Mouse (Mus musculus) v-Abl transformed pro-B cells (cell line): ENCODE measurements around the gene Ank3.

Source experiments
- in situ Hi-C, 2 experiments: fragments of 400-800 bp; cut with MboI; formaldehyde crosslinking; loops; one replicate each; pipeline ENCODE4 v1.15.1; 2025; ENCODE audit not compliant: unreplicated experiment in 2 of 2

Ank3 gene

GRCm38 (mm10) chr10:69785692-69786091 is 387.1 kb downstream of the Ank3 start:
- in situ Hi-C loops = no loop called here

DNA sequence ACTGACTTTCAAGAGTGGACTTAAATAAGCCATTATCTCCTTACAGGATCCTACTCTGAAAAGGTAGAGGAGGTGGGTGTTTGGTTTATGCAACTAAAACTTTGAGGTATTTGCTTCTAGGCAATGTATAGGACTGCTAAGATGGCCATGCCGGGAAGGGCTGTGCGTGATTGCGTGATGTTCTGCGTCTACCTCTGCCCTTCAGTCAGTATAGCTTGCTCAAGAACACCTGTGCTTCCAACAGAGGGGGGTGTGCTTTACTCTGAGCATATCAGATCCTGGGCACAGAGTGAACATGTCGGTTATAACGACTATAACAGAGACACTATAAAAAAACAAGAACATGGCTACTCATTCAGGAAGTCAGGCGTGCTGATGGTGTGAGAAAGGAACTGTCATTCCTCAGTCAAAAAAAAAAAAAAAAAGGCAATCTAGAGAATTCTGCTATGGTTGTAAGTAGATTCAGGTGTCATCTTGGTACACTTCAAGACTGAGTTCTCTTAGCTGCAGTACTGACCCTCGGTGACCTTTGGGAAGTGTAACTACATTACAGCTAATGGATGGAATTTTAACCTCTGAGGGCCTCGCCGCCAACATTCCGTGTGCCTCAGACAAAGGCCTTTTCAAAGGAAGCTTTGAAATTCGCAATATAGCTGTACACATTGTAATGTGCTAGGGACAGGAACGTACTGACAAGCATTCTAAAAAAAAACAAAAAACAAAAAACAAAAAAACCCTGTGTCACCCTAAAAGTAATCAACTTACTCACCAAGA is 387.8 kb downstream of the Ank3 start:
- in situ Hi-C loops = no loop called here

DNA sequence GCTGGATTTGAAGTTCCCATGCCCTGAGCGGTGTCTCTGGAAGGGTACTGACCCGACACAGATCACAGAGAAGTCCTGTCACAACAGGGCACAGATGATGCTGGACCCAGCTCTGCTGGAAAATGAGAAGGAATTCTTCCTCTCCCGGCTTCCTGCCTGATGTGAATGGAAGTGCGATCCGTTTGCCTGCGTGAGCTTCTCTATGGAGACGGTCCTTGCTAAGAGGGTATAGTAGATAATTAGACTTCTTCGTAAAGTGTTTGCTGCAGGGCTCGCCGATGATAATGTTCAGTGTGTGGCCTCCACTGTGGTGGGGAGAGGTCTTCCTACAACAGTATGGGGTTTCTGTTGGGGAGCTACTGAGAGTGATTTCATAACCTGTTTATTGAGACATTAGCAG is 388.8 kb downstream of the Ank3 start:
- in situ Hi-C loops = no loop called here

GRCm38 (mm10) chr10:69790606-69791005 is 392.0 kb downstream of the Ank3 start:
- in situ Hi-C loops = no loop called here

DNA sequence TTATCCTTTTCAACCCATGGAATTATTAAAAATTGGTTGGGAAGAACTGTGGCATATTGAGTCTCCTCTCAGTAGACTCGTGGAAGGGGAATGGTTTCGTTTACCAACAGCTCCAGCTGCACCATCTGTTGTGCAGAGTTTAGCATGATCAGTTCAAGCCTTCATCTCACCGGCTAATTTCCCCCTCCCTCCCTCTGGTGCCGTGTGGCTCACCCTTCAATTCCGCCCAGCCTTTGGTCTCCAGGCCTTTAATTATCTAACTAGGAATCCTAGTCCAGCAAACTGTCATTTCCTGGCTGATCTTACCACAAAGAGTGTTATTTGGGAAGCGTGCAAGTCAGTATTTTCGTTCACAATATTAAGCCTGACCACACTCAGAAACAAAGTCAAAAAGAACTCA is 393.4 kb downstream of the Ank3 start:
- in situ Hi-C loops = no loop called here

- in situ Hi-C loops = no loop called here
Measured at GRCm38 (mm10) chr10:69792400-69792799, 393.8 kb downstream of the Ank3 start.

- in situ Hi-C loops = no loop called here
Measured at GRCm38 (mm10) chr10:69793079-69793478, 394.5 kb downstream of the Ank3 start.

DNA sequence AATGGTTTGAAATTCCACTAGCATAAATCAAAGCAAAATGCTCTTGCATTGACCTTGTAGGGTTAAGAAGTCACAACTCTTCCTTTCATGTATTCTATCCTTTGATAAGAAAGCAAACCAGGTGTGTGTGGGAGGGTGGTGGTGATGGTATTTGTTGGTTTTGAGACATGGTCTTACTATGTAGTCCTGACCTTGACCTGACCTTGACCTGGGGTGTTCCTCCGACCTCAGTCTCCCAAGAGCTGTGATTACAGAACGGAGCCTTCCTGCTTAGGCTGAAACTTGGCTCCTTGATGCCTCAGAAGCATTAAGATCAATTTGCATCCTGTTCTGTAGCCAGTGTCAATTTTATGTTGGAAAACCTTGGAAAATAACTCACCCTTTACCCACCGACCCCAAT is 397.1 kb downstream of the Ank3 start:
- in situ Hi-C loops = no loop called here

GRCm38 (mm10) chr10:69796421-69796886 is 397.9 kb downstream of the Ank3 start:
- in situ Hi-C loops = no loop called here

DNA sequence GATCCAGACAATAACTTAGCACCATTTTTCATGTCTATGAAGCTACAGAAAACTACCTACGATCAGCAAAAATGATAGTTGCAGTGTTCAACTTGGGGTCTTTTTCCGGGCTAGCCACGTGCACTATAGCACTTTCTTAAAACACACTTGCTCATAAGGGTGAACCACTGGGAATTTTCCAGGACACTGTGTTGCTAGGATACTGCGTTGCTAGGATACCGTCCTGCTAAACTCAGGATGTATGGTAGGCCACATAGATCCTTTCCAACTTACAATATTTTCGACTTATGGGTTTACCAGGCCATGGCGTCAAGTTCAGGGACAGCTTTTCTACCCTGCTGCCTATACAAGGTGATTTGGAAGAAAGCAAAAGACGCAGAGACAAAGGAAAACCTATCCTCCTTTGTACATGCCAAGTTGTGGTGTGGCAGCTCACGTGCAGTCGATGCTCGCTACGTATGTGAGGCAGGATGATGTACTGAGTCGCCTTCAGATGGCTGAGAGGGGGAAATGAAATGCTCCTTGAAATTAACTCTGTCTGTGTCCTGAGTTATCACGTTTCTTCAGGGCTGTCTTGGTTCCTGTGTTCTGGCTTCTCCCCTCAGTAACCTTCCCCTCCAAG is 404.7 kb downstream of the Ank3 start:
- in situ Hi-C loops = no loop called here

GRCm38 (mm10) chr10:69804613-69805012 is 406.0 kb downstream of the Ank3 start:
- in situ Hi-C loops = no loop called here

GRCm38 (mm10) chr10:69810785-69811184 is 412.2 kb downstream of the Ank3 start:
- in situ Hi-C loops = no loop called here

DNA sequence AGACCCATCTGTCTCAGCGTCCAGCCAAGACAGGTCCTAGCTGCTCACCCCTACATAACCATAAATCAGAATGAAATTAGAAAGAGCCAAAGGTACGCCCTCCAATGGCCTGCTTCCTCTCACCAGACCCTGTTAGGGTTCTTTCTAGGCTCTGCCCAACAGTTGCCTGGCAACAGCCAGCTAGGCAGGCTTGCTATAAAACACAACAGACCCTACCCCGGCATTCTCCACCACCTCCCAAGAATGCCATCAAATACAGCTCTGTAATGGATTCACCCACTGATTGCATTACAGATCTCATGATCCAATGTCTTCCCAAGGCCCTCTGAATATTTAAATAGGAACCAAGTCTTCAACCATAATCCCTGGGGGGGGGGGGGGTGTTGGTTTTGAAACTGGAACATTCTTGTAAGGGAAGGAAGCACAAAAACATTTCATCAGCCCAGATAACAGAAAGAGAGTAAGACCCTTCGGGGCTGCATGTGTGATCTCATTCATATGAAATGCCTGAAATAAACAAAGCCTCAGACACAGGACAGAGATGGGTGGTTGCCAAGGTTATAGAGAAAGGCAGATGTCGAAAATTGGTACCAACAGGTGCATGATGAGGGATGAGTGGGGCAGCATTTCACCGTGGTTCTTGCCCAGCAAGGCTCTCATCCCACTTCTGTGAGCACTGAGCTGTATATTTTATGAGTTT is 415.4 kb downstream of the Ank3 start:
- in situ Hi-C loops = no loop called here

DNA sequence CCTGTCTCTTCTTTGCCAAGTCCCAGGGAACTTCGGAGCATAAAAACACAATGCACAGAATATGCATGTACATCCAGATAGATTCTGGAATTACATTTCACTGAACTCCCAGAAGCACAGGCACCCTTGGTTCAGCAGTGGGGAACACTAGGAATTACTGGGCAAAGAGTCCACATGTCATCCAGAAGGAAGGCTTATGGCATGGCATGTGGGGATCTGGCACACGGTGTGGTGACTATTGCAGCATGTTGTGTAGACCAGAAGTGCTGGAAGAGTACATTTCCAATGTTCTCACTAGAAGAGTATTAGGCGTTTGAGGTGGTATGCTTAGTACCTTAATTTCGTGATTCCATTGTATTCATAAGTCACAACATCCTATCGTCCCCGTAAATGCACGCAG is 422.7 kb downstream of the Ank3 start:
- in situ Hi-C loops = no loop called here

DNA sequence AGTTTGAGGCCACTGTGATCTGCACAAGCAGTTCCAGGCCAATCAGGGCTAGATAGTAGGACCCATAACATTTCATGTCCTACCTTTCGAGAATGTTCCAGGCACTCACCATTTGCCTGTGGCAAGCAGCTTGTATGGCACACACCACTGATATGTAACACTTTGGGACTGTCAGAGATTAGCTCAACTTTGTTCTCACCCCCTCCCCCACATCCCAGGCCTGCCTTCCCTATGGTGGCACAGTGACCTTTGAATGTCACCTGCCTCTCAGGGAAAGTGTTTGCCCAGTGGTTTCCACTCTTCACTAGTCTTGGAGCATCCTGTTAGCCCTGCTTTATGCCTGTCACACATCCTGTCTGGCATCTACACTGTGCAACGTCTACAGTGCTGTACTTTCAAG is 430.2 kb downstream of the Ank3 start:
- in situ Hi-C loops = no loop called here

DNA sequence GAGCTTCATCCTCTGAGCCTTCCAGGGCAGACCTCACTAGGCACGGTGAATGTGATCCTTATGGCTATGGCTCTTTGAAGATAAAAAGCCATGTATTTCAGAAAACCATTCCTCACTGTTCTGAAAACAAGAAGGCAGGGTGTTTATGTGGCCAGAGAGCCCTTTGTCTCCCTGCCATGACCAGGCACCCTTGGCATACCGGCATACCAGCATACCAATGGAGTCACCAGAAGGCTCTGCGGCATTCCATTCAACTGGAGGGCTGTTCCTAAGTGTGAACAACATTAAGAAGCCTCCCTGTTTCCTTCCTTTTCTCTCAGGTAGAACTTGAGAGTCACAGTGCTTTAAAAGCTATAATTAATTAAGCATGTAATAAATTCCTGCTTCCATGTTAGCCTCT is 430.7 kb downstream of the Ank3 start:
- in situ Hi-C loops = no loop called here

- in situ Hi-C loops = no loop called here
Measured at GRCm38 (mm10) chr10:69831568-69831967, 433.0 kb downstream of the Ank3 start.

DNA sequence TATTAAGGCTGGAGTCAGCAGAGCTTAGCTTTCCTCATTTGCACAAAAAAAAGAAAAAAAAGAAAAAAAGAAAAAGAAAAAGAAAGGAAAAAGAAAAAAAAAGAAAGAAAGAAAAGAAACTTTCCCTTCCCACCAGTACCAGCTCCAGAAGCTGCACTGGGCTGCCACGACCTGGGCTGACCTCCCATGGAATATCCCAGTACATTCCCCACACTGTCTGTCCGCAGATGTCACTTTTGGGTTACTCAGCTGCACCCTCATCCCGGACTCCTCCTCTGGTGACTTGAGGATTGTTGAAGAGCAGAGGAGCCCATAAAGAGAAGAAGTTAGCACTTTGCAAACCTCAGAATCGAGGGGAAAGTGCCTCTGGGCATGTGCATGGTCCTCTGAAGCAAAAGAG is 433.7 kb downstream of the Ank3 start:
- in situ Hi-C loops = no loop called here

DNA sequence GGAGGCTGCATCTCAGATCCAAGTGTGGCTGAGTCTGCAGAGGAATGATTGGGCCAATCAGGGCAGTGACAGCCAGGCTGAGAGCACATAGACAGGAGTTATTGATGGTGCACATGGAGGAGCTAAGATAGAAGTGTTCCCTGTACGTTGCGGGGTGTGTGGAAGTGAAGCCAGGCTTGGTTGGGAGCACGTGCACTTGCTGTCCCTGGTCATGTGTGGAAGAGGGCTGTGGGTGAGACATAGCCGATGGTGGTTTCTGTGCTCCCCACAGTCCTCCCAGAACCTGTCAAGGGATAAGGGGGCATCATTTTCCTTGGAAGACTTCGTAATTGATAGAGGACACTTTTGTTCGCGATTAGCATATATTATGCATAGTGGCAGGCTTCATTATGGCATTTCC is 434.2 kb downstream of the Ank3 start:
- in situ Hi-C loops = no loop called here

DNA sequence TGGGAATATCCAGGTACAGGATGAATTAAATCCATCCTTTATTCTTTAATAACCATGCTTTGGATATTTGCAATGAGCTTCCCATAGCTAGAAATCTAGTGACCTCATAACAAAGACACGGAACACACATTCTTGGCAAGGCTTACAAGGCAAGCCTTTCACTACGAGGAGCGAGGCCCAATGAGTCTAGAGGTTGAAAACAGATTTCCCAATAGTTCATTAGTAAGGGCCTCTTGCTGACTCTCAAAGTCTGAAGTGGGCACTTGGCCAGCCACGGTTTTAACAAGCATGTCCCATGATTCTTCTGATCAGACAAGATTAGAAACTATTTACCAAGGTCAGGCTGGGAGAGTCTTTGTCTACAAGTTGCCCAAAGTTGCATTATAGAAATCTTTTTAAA is 436.1 kb downstream of the Ank3 start:
- in situ Hi-C loops = no loop called here

DNA sequence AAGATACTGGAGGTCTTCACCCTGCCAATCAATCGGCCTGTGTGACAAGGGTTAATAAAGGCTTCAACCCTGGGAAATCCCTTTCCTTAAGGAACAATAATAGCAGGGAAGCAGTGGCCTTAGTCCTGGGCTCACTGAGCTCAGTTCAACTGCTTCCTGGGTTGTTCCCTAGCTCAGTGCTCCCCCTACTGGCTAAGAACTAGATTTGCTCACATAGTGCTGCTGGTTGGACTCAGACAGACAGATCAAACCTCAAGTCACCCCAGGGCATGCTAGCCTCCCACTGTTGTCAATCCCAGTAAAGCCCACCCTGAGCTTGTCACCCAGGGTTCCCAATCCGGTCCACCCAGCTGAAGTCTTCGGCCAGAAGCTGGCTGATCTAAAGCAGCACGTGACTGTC is 447.2 kb downstream of the Ank3 start:
- in situ Hi-C loops = loop anchor here (5.0 to 10.0 kb wide), 5 partner anchors 181 to 471 kb away; no protein-coding TSS in a partner anchor
